Mouse (Mus musculus) cerebellum, postnatal 25 days (tissue): ENCODE results near the gene Crtc1.

ENCODE experiments used
- DNase-seq, 2 experiments: peaks; one replicate each; pipeline ENCODE4 v3.0.0; 2021; ENCODE audit warnings: mixed read lengths in 2 of 2

The Crtc1 gene

GRCm38 (mm10) chr8:70439055-70439847 is at the start of gene Crtc1:
Gene Crtc1, minus strand, starts transcription at chr8:70439579.
- peak; percentile 98 to 99 for DNase-seq

- no peak for DNase-seq
Measured at GRCm38 (mm10) chr8:70488931-70489470, 49.6 kb upstream of the Crtc1 start.

- DNase-seq = peak; percentile 62 to 72
Measured at GRCm38 (mm10) chr8:70487993-70488796, 48.8 kb upstream of the Crtc1 start.

GRCm38 (mm10) chr8:70486941-70487520 is 47.7 kb upstream of the Crtc1 start, which contains the start of gene Tmem59l:
Gene Tmem59l, minus strand, starts transcription at chr8:70487358.
- peak; percentile 86 to 90 for DNase-seq

GRCm38 (mm10) chr8:70486191-70486681 is 46.9 kb upstream of the Crtc1 start:
- peak; percentile 78 to 82 for DNase-seq

- DNase-seq = no peak
Measured at GRCm38 (mm10) chr8:70482943-70483342, 43.6 kb upstream of the Crtc1 start.

GRCm38 (mm10) chr8:70481908-70482307 is 42.5 kb upstream of the Crtc1 start:
- no peak for DNase-seq

- DNase-seq = peak in 1 of 2 experiments; percentile 54
Measured at GRCm38 (mm10) chr8:70477269-70477982, 38.0 kb upstream of the Crtc1 start.

- DNase-seq = peak; percentile 96 to 98
Measured at GRCm38 (mm10) chr8:70476333-70477268, 37.2 kb upstream of the Crtc1 start, which contains the start of gene Klhl26. Gene Klhl26, minus strand, starts transcription at chr8:70476968.

- DNase-seq = peak; percentile 77 to 79
Measured at GRCm38 (mm10) chr8:70471856-70472255, 32.5 kb upstream of the Crtc1 start.

GRCm38 (mm10) chr8:70469938-70470337 is 30.6 kb upstream of the Crtc1 start:
- no peak for DNase-seq

- no peak for DNase-seq
Measured at GRCm38 (mm10) chr8:70469295-70469916, 30.0 kb upstream of the Crtc1 start.

GRCm38 (mm10) chr8:70468733-70469132 is 29.4 kb upstream of the Crtc1 start:
- no peak for DNase-seq

GRCm38 (mm10) chr8:70467907-70468306 is 28.5 kb upstream of the Crtc1 start:
- no peak for DNase-seq

- DNase-seq = no peak
Measured at GRCm38 (mm10) chr8:70467229-70467725, 27.9 kb upstream of the Crtc1 start.

GRCm38 (mm10) chr8:70466771-70467170 is 27.4 kb upstream of the Crtc1 start:
- no peak for DNase-seq

GRCm38 (mm10) chr8:70466305-70466704 is 26.9 kb upstream of the Crtc1 start:
- DNase-seq = no peak

GRCm38 (mm10) chr8:70465701-70466100 is 26.3 kb upstream of the Crtc1 start:
- DNase-seq = no peak

GRCm38 (mm10) chr8:70464162-70464561 is 24.8 kb upstream of the Crtc1 start:
- DNase-seq = no peak

GRCm38 (mm10) chr8:70463306-70463705 is 23.9 kb upstream of the Crtc1 start:
- DNase-seq = no peak
